Mouse (Mus musculus): ENCODE data around the gene Laptm4a. TPM values are rescaled to one million over a fixed set of nuclear protein-coding genes. Genes with fewer than 3 reads are reported as not detected.

The Laptm4a gene
- total RNA-seq, 1 experiment, result 238 TPM

DNA sequence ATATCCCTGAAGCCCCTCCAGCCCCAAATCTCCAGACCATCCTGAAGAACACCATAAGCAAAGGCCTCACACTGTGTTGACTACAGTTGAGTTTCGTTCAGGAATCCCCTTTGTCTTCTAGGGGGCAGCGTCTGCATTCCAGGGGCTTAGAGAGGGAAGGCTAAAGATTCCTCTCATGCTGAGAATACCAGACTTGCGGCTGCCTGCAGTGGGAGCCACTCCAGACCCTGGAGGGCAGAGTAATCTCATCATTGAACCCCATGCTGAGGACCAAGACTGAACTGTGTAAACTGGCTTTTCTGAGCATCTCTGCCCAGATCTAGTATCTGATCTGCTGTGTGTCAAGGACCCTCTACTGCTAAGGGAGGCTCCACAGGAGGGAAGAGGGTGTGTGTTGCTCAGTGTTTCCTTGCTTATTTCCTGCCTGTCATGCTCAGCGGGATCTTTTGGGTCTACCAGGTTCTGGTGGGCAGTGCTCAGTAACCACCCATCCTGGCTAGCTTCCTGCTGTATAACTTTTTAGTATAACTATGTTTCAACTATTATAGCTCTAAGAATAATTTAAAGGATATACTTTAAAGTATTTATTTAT is 21.3 kb upstream of the Laptm4a start:
- no peak for DNase-seq (ENCODE audit: low read depth, low spot score)
- Histone ChIP-seq H3K4me1 (ENCODE audit: control insufficient read depth in 2 of 2, insufficient read depth in 2 of 2, low read length in 2 of 2, poor library complexity in 1 of 2) (peaks cover 5 to 16% of the 10 kb centered on the region in 2 experiments; a peak in 3 of 4 replicates), H3K27ac (ENCODE audit: insufficient read depth, low read depth, low read length, poor library complexity, severe bottlenecking) (peak overlapping the region; percentile 49; the same call in 1 of the 2 replicates), H3K9ac (ENCODE audit: insufficient read depth, low read depth, low read length, poor library complexity, severe bottlenecking) (no peak overlapping the region), H3K4me3 (ENCODE audit: insufficient read depth in 1 of 2, low read depth in 1 of 2, low read length in 2 of 2, poor library complexity in 1 of 2, severe bottlenecking in 1 of 2) (no peak overlapping the region), H3K9me3 (ENCODE audit: control insufficient read depth, insufficient read depth, low read depth, low read length) (no peaks in the 10 kb centered on the region), H3K36me3 (ENCODE audit: control insufficient read depth, insufficient read depth, low read length, poor library complexity, severe bottlenecking) (no peaks in the 10 kb centered on the region)
- TF ChIP-seq ZC3H11A (IDR thresholded peaks at IDR 0.05; ENCODE audit: borderline replicate concordance, low read depth, low read length), result no peak
- no peak for TF ChIP-seq MAFK (IDR thresholded peaks at IDR 0.05; ENCODE audit: insufficient read depth, low read depth, low read length)
- TF ChIP-seq ZNF384 (IDR thresholded peaks at IDR 0.05; ENCODE audit: low read depth, low read length), result no peak
- no peak for TF ChIP-seq HCFC1 (IDR thresholded peaks at IDR 0.05; ENCODE audit: borderline replicate concordance, insufficient read depth, low read length)
- TF ChIP-seq CHD2 (IDR thresholded peaks at IDR 0.05; ENCODE audit: low read depth, low read length), result no peak
- in situ Hi-C loops (cut with MboI; ENCODE audit: low sequenced_read_pairs in 2 of 2, unreplicated experiment in 2 of 2), result no loop called here

DNA sequence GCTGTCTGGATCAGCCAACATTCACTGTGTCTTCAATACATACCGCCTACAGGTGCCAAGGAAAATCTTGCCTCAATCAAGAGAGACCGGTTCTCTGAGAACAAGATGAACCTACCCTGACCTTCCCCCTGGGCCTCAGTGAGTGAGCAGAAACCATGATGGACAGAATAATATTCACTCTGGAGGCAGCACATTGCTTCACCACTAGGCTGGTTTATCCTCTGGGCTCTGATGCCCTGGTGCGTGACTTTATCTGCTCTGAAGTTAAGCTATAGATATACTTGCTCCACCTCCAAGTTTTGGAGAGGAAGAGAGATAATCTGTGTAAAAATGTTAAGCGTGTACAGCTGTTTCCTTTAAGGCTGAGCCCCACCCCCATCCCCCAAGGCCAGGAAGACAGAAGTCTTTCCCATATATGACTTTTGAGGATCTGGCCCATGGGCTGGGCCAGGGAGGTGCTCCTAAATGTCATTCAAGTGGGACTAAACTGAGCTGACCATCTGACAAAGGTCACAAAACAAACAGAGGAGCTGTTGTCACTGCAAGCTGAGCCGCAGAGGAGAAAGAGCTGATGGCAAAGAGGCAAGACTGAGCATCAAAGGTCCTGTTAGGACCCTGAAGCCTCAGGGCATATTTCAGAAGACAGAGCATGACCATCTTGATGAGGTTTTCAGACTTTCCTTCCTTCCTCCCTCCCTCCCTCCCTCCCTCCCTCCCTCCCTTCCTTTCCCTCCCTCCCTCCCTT is 20.4 kb upstream of the Laptm4a start:
- no peak for TF ChIP-seq MAFK (IDR thresholded peaks at IDR 0.05; ENCODE audit: insufficient read depth, low read depth, low read length)
- TF ChIP-seq CHD2 (IDR thresholded peaks at IDR 0.05; ENCODE audit: low read depth, low read length), result no peak
- no peak for TF ChIP-seq ZC3H11A (IDR thresholded peaks at IDR 0.05; ENCODE audit: borderline replicate concordance, low read depth, low read length)
- TF ChIP-seq HCFC1 (IDR thresholded peaks at IDR 0.05; ENCODE audit: borderline replicate concordance, insufficient read depth, low read length), result no peak
- no peak for TF ChIP-seq ZNF384 (IDR thresholded peaks at IDR 0.05; ENCODE audit: low read depth, low read length)
- in situ Hi-C loops (cut with MboI; ENCODE audit: low sequenced_read_pairs in 2 of 2, unreplicated experiment in 2 of 2), result no loop called here
- Histone ChIP-seq H3K36me3 (ENCODE audit: control insufficient read depth, insufficient read depth, low read length, poor library complexity, severe bottlenecking) (no peaks in the 10 kb centered on the region), H3K4me1 (ENCODE audit: control insufficient read depth in 2 of 2, insufficient read depth in 2 of 2, low read length in 2 of 2, poor library complexity in 1 of 2) (peaks cover 5 to 16% of the 10 kb centered on the region in 2 experiments; a peak in 3 of 4 replicates), H3K9ac (ENCODE audit: insufficient read depth, low read depth, low read length, poor library complexity, severe bottlenecking) (no peak overlapping the region), H3K27ac (ENCODE audit: insufficient read depth, low read depth, low read length, poor library complexity, severe bottlenecking) (no peak overlapping the region), H3K4me3 (ENCODE audit: insufficient read depth in 1 of 2, low read depth in 1 of 2, low read length in 2 of 2, poor library complexity in 1 of 2, severe bottlenecking in 1 of 2) (no peak overlapping the region), H3K9me3 (ENCODE audit: control insufficient read depth, insufficient read depth, low read depth, low read length) (no peaks in the 10 kb centered on the region)
- no peak for DNase-seq (ENCODE audit: low read depth, low spot score)

DNA sequence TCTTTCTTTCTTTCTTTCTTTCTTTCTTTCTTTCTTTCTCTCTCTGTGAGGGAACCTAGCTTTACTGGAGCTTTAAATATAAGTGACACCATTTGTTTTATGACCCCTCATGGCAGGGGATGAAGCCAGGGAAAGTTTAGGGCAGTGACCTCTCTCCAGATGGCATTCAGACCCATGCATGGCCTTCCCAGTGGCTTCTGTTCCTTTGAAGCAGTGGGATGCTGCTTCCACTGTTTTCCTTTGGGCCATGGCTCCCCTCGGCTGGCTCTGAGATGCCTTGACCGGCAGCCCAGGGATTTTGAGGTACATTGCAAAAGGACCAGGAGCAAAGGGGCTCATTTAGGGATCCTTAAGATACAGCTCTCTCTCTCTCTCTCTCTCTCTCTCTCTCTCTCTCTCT is 19.5 kb upstream of the Laptm4a start:
- Histone ChIP-seq H3K4me3 (ENCODE audit: insufficient read depth in 1 of 2, low read depth in 1 of 2, low read length in 2 of 2, poor library complexity in 1 of 2, severe bottlenecking in 1 of 2) (no peak overlapping the region), H3K9ac (ENCODE audit: insufficient read depth, low read depth, low read length, poor library complexity, severe bottlenecking) (no peak overlapping the region), H3K9me3 (ENCODE audit: control insufficient read depth, insufficient read depth, low read depth, low read length) (no peaks in the 10 kb centered on the region), H3K36me3 (ENCODE audit: control insufficient read depth, insufficient read depth, low read length, poor library complexity, severe bottlenecking) (no peaks in the 10 kb centered on the region), H3K4me1 (ENCODE audit: control insufficient read depth in 2 of 2, insufficient read depth in 2 of 2, low read length in 2 of 2, poor library complexity in 1 of 2) (peaks cover 5 to 16% of the 10 kb centered on the region in 2 experiments; a peak in 3 of 4 replicates), H3K27ac (ENCODE audit: insufficient read depth, low read depth, low read length, poor library complexity, severe bottlenecking) (no peak overlapping the region)
- TF ChIP-seq ZNF384 (IDR thresholded peaks at IDR 0.05; ENCODE audit: low read depth, low read length) (no peak), HCFC1 (IDR thresholded peaks at IDR 0.05; ENCODE audit: borderline replicate concordance, insufficient read depth, low read length) (no peak), ZC3H11A (IDR thresholded peaks at IDR 0.05; ENCODE audit: borderline replicate concordance, low read depth, low read length) (no peak), MAFK (IDR thresholded peaks at IDR 0.05; ENCODE audit: insufficient read depth, low read depth, low read length) (no peak), CHD2 (IDR thresholded peaks at IDR 0.05; ENCODE audit: low read depth, low read length) (no peak)
- in situ Hi-C loops (cut with MboI; ENCODE audit: low sequenced_read_pairs in 2 of 2, unreplicated experiment in 2 of 2), result no loop called here
- DNase-seq (ENCODE audit: low read depth, low spot score), result no peak

DNA sequence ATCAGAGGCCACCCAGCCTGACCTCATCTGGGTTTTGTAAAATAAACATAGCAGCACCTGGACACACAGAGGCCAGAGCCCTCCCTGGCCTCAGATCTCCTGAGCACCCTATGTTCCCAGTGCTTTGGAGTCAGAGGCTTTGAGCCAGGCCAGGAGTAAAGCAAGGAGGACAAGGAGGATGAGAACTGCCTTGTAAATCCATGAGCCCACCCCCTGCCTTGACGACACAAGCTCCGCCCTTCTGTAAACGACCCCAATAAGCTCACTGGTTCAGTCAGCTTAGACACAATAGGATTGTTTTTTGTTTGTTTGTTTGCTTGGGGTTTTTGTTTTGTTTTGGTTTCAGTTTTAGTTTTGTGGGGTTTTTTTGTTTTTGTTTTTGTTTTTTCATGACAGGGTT is 19.0 kb upstream of the Laptm4a start:
- Histone ChIP-seq H3K9ac (ENCODE audit: insufficient read depth, low read depth, low read length, poor library complexity, severe bottlenecking) (no peak overlapping the region), H3K27ac (ENCODE audit: insufficient read depth, low read depth, low read length, poor library complexity, severe bottlenecking) (no peak overlapping the region), H3K36me3 (ENCODE audit: control insufficient read depth, insufficient read depth, low read length, poor library complexity, severe bottlenecking) (no peaks in the 10 kb centered on the region), H3K9me3 (ENCODE audit: control insufficient read depth, insufficient read depth, low read depth, low read length) (no peaks in the 10 kb centered on the region), H3K4me3 (ENCODE audit: insufficient read depth in 1 of 2, low read depth in 1 of 2, low read length in 2 of 2, poor library complexity in 1 of 2, severe bottlenecking in 1 of 2) (no peak overlapping the region), H3K4me1 (ENCODE audit: control insufficient read depth in 2 of 2, insufficient read depth in 2 of 2, low read length in 2 of 2, poor library complexity in 1 of 2) (peaks cover 5 to 16% of the 10 kb centered on the region in 2 experiments; a peak in 3 of 4 replicates)
- TF ChIP-seq CHD2 (IDR thresholded peaks at IDR 0.05; ENCODE audit: low read depth, low read length) (no peak), ZC3H11A (IDR thresholded peaks at IDR 0.05; ENCODE audit: borderline replicate concordance, low read depth, low read length) (no peak), ZNF384 (IDR thresholded peaks at IDR 0.05; ENCODE audit: low read depth, low read length) (no peak), HCFC1 (IDR thresholded peaks at IDR 0.05; ENCODE audit: borderline replicate concordance, insufficient read depth, low read length) (no peak), MAFK (IDR thresholded peaks at IDR 0.05; ENCODE audit: insufficient read depth, low read depth, low read length) (no peak)
- DNase-seq (ENCODE audit: low read depth, low spot score), result no peak
- in situ Hi-C loops (cut with MboI; ENCODE audit: low sequenced_read_pairs in 2 of 2, unreplicated experiment in 2 of 2), result no loop called here
